In genomic region chr1:98189991-98190471, GRCm38 (mm10) we compare ENCODE assay signal across 8 mouse cellular contexts.
DNase-seq lines count a peak whose midpoint lies in the region; TF ChIP-seq lines count a peak whose summit lies in the region.

No protein-coding gene starts in this region.

- intact Hi-C loops in left cerebral cortex, postnatal 14 days (cut with DNase I): loop anchor here (5.0 kb wide), 1 partner anchor 87 kb away; no protein-coding TSS in a partner anchor

- TF ChIP-seq POLR2A in brain, embryonic 14.5 days (IDR thresholded peaks at IDR 0.05; ENCODE audit: borderline replicate concordance, extremely low read depth, insufficient read depth, insufficient read length, poor library complexity, severe bottlenecking): no peak

- peak; percentile 97 for DNase-seq in brain, embryonic 14.5 days (ENCODE audit: low read depth)
- peak; percentile 74 to 78 for DNase-seq in cerebellum, postnatal 14 days
- peak; percentile 62 to 83 for DNase-seq in frontal cortex, postnatal 36 days (ENCODE audit: low spot score in 2 of 2)
- peak; percentile 75 to 77 for DNase-seq in left cerebral cortex, postnatal 14 days (ENCODE audit: low spot score in 2 of 2)
- peak; percentile 76 for DNase-seq in right cerebral cortex, adult 18-20 months
- no peak for DNase-seq in natural killer cell, adult 2 months (ENCODE audit: low spot score in 2 of 2)
- no peak for DNase-seq in heart, adult 18-20 months
- DNase-seq in spleen, postnatal 4 days (ENCODE audit: low spot score in 2 of 2): no peak

- TF ChIP-seq CTCF in brain, embryonic 14.5 days (IDR thresholded peaks at IDR 0.05; ENCODE audit: borderline replicate concordance, extremely low read depth, insufficient read depth, insufficient read length): no peak

Comparison
In these comparisons a context has a peak if more than half of its experiments do, and no peak if none do; other contexts are left out.
1. DNase-seq: peak in brain, embryonic 14.5 days (single experiment), cerebellum, postnatal 14 days (2 of 2), frontal cortex, postnatal 36 days (2 of 2), left cerebral cortex, postnatal 14 days (2 of 2) and right cerebral cortex, adult 18-20 months (single experiment); none in natural killer cell, adult 2 months (0 of 2), heart, adult 18-20 months (0 of 2) and spleen, postnatal 4 days (0 of 2).